Mouse (Mus musculus) heart, adult 2 months (tissue): Measurements from ENCODE around the gene Tubb4a.
A peak's percentile ranks its signal among the peaks of the same experiment; 100 is the strongest.

Source experiments
- EP300 ChIP-seq: fragments of 200-500 bp; IDR thresholded peaks from 2 replicates; pipeline ENCODE4 v1.6.1; 2011; ENCODE audit warnings: low read depth, low read length, control low read depth; ENCODE audit not compliant: insufficient read depth
- POLR2A ChIP-seq: fragments of 200-500 bp; IDR thresholded peaks from 2 replicates; pipeline ENCODE4 v1.6.1; 2011; ENCODE audit warnings: mild to moderate bottlenecking, low read depth, low read length, control low read depth; ENCODE audit not compliant: insufficient read depth

DNA sequence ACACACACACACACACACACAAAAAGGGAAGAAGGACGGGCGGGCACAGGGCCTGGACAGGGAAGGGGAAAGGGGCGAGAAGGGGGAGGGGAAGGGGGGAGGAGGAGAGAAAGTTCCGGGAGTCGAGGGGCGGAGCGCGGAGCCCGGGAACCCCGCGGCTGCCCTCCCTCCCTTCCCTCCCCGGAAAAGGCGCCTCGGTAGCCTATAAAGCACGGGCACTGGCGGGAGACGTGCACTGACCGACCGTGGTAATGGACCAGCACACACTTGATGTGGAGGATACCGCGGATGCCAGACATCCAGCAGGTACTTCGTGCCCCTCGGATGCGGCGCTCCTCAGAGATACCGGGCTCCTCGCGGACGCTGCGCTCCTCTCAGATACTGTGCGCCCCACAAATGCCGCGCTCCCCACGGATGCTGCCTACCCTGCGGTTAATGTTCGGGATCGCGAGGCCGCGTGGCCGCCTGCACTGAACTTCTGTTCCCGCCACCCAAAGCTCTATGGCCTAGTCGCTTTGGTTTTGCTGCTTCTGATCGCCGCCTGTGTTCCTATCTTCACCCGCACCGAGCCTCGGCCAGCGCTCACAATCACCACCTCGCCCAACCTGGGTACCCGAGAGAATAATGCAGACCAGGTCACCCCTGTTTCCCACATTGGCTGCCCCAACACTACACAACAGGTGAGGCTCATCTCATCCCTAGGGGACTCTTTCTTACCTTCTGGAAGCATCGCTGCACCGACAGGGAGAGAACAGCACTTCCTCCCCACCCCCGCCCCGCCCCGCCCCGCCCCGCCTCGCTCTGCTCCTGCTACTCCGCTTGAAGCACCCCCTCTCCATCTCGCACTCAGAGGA is 17.8 kb upstream of the Tubb4a start, which contains the start of gene Tnfsf9:
- TF ChIP-seq EP300: no peak
- TF ChIP-seq POLR2A: peak; percentile 78
